Mouse (Mus musculus) midbrain, embryonic 10.5 days (tissue): ENCODE measurements around the gene Apoe. TPM values are rescaled to one million over a fixed set of nuclear protein-coding genes. Genes with fewer than 3 reads are reported as not detected.
"Not testable (repeated sequence)": the region's sequence is repeated elsewhere in the genome, so short reads cannot be mapped to it uniquely, and the experiment has no call there.

ENCODE experiments used
- DNase-seq: peaks from one replicate; pipeline ENCODE4 v3.0.0-alpha.2; 2017; ENCODE audit warnings: low spot score
- H3K27ac ChIP-seq: fragments of 300-500 bp; sonication (generic); replicated peaks from 2 replicates; pipeline ENCODE4 v1.5.1; 2016; ENCODE audit warnings: mild to moderate bottlenecking
- H3K27me3 ChIP-seq: fragments of 300-500 bp; sonication (generic); 2 replicates; pipeline ENCODE4 v1.6.1; 2016; ENCODE audit warnings: low read depth, mild to moderate bottlenecking; ENCODE audit not compliant: poor library complexity, severe bottlenecking
- H3K36me3 ChIP-seq: fragments of 300-500 bp; sonication (generic); 2 replicates; pipeline ENCODE4 v1.6.1; 2016; ENCODE audit warnings: mild to moderate bottlenecking, moderate library complexity
- H3K4me1 ChIP-seq: fragments of 300-500 bp; sonication (generic); 2 replicates; pipeline ENCODE4 v1.6.1; 2016
- H3K4me3 ChIP-seq: fragments of 300-500 bp; sonication (generic); 2 replicates; pipeline ENCODE4 v1.5.1; 2016; ENCODE audit warnings: mild to moderate bottlenecking, moderate library complexity
- H3K9me3 ChIP-seq: fragments of 300-500 bp; sonication (generic); replicated peaks from 2 replicates; pipeline ENCODE4 v1.6.1; 2016; ENCODE audit warnings: mild to moderate bottlenecking
- WGBS: fragments of 180-500 bp; shearing (Covaris S2); methylation state at CpG from one replicate; pipeline ENCODE4 v1.1.7; 2016; 5-methylcytosine and 5-hydroxymethylcytosine counted together
- polyA plus RNA-seq: library from polyadenylated mRNA; unstranded; fragments of >200 nt; fragmentation: Nextera tagmentation; extraction: Ambion mirVana; gene quantifications from 2 replicates; pipeline ENCODE4 v1.2.1, GENCODE M21; 2016

Gene Apoe
- polyA plus RNA-seq, 1 experiment from 2014 or later = 166 TPM

GRCm38 (mm10) chr7:19695881-19696280, 3.1 kb downstream of the Apoe start:
- no peak for DNase-seq
- peaks cover 54% of the 10 kb centered on the region for H3K4me1 ChIP-seq
- H3K4me3 ChIP-seq = no peak overlapping the region
- H3K9me3 ChIP-seq = peaks cover 10% of the 10 kb centered on the region
- no peak overlapping the region for H3K27ac ChIP-seq
- no peaks in the 10 kb centered on the region for H3K27me3 ChIP-seq
- peaks cover 14% of the 10 kb centered on the region for H3K36me3 ChIP-seq
- 79% methylated on average over 6 of the region's 6 CpGs for WGBS

GRCm38 (mm10) chr7:19695213-19695594, 3.8 kb downstream of the Apoe start:
- H3K27me3 ChIP-seq = no peaks in the 10 kb centered on the region
- peaks cover 14% of the 10 kb centered on the region for H3K36me3 ChIP-seq
- DNase-seq = no peak
- WGBS = 51% methylated on average over 8 of the region's 8 CpGs
- H3K4me1 ChIP-seq = peaks cover 48% of the 10 kb centered on the region
- H3K27ac ChIP-seq = no peak overlapping the region
- H3K4me3 ChIP-seq = no peak overlapping the region
- peaks cover 10% of the 10 kb centered on the region for H3K9me3 ChIP-seq

- Histone ChIP-seq H3K36me3 (peaks cover 14% of the 10 kb centered on the region), H3K27me3 (no peaks in the 10 kb centered on the region), H3K4me1 (peaks cover 43% of the 10 kb centered on the region), H3K4me3 (no peak overlapping the region), H3K27ac (no peak overlapping the region), H3K9me3 (peaks cover 10% of the 10 kb centered on the region)
- DNase-seq = no peak
- WGBS = 84% methylated on average over 10 of the region's 10 CpGs
These were observed 4.4 kb downstream of the Apoe start for GRCm38 (mm10) chr7:19694336-19695212.

- peak overlapping the region; percentile 76 for H3K27ac ChIP-seq
- 37% methylated on average over 10 of the region's 10 CpGs for WGBS
- DNase-seq = no peak
These were observed 5.6 kb downstream of the Apoe start for GRCm38 (mm10) chr7:19693421-19693820.

GRCm38 (mm10) chr7:19691873-19692865, 6.8 kb downstream of the Apoe start, which contains the start of gene Apoc1:
Apoc1 (minus strand) TSS chr7:19692660.
- Histone ChIP-seq H3K27me3 (no peaks in the 10 kb centered on the region), H3K4me1 (peaks cover 23% of the 10 kb centered on the region), H3K9me3 (peaks cover 10% of the 10 kb centered on the region), H3K27ac (peak within 1 kb of the TSS; percentile 76), H3K4me3 (no peak within 1 kb of the TSS), H3K36me3 (peaks cover 14% of the 10 kb centered on the region)
- 48% methylated on average over 27 of the region's 28 CpGs for WGBS
- DNase-seq = no peak

More at GRCm38 (mm10) chr7:19693421-19693820, 5.6 kb downstream of the Apoe start:
- Histone ChIP-seq H3K27me3 (no peaks in the 10 kb centered on the region), H3K36me3 (peaks cover 14% of the 10 kb centered on the region), H3K4me1 (peaks cover 31% of the 10 kb centered on the region), H3K4me3 (no peak overlapping the region), H3K9me3 (peaks cover 10% of the 10 kb centered on the region)

GRCm38 (mm10) chr7:19691434-19691833, 7.6 kb downstream of the Apoe start:
- H3K27me3 ChIP-seq = no peaks in the 10 kb centered on the region
- 81% methylated on average over 6 of the region's 6 CpGs for WGBS
- no peak overlapping the region for H3K27ac ChIP-seq
- no peak for DNase-seq
- H3K9me3 ChIP-seq = peaks cover 5% of the 10 kb centered on the region
- peaks cover 23% of the 10 kb centered on the region for H3K4me1 ChIP-seq
- H3K36me3 ChIP-seq = peaks cover 8% of the 10 kb centered on the region
- no peak overlapping the region for H3K4me3 ChIP-seq

GRCm38 (mm10) chr7:19690845-19691244, 8.1 kb downstream of the Apoe start:
- H3K27ac ChIP-seq = no peak overlapping the region
- H3K4me1 ChIP-seq = peaks cover 23% of the 10 kb centered on the region
- no peaks in the 10 kb centered on the region for H3K27me3 ChIP-seq
- H3K4me3 ChIP-seq = no peak overlapping the region
- peaks cover 2% of the 10 kb centered on the region for H3K36me3 ChIP-seq
- WGBS = 86% methylated on average over 4 of the region's 4 CpGs
- H3K9me3 ChIP-seq = 0 out of 2 replicates have a peak, but pooled peaks cover 3% of the 10 kb centered on the region
- no peak for DNase-seq

- 0 out of 2 replicates have a peak, but pooled peaks cover 3% of the 10 kb centered on the region for H3K9me3 ChIP-seq
- peaks cover 21% of the 10 kb centered on the region for H3K4me1 ChIP-seq
- H3K36me3 ChIP-seq = no peaks in the 10 kb centered on the region
- H3K27ac ChIP-seq = no peak overlapping the region
- H3K4me3 ChIP-seq = no peak overlapping the region
- no peak for DNase-seq
- no peaks in the 10 kb centered on the region for H3K27me3 ChIP-seq
- 93% methylated on average over 2 of the region's 2 CpGs for WGBS
These were observed 10.4 kb downstream of the Apoe start for GRCm38 (mm10) chr7:19688611-19689010.

- 0 out of 2 replicates have a peak, but pooled peaks cover 3% of the 10 kb centered on the region for H3K9me3 ChIP-seq
- H3K27me3 ChIP-seq = no peaks in the 10 kb centered on the region
- 90% methylated on average over 10 of the region's 10 CpGs for WGBS
- H3K36me3 ChIP-seq = no peaks in the 10 kb centered on the region
- no peak for DNase-seq
- no peak overlapping the region for H3K27ac ChIP-seq
- H3K4me1 ChIP-seq = peaks cover 16% of the 10 kb centered on the region
- H3K4me3 ChIP-seq = no peak overlapping the region
These were observed 10.9 kb downstream of the Apoe start for GRCm38 (mm10) chr7:19688101-19688500.

- not testable (repeated sequence) for H3K9me3 ChIP-seq, H3K4me1 ChIP-seq, H3K36me3 ChIP-seq, H3K27me3 ChIP-seq, H3K4me3 ChIP-seq, H3K27ac ChIP-seq, DNase-seq
- 85% methylated on average over 8 of the region's 8 CpGs for WGBS
These were observed 11.9 kb downstream of the Apoe start for GRCm38 (mm10) chr7:19686927-19687583.

GRCm38 (mm10) chr7:19686521-19686920, 12.5 kb downstream of the Apoe start:
- WGBS = 91% methylated on average over 6 of the region's 6 CpGs
- H3K27ac ChIP-seq = no peak overlapping the region
- no peaks in the 10 kb centered on the region for H3K27me3 ChIP-seq
- no peaks in the 10 kb centered on the region for H3K36me3 ChIP-seq
- H3K9me3 ChIP-seq = 0 out of 2 replicates have a peak, but pooled peaks cover 3% of the 10 kb centered on the region
- H3K4me3 ChIP-seq = no peak overlapping the region
- no peak for DNase-seq
- H3K4me1 ChIP-seq = peaks cover under 1% of the 10 kb centered on the region; the same call in 1 of the 2 replicates

GRCm38 (mm10) chr7:19685374-19685773, 13.6 kb downstream of the Apoe start:
- WGBS = 68% methylated on average over 4 of the region's 4 CpGs
- DNase-seq = no peak

More at GRCm38 (mm10) chr7:19685374-19685773, 13.6 kb downstream of the Apoe start:
- Histone ChIP-seq H3K27ac (no peak overlapping the region), H3K4me3 (no peak overlapping the region), H3K4me1 (no peaks in the 10 kb centered on the region), H3K36me3 (no peaks in the 10 kb centered on the region), H3K27me3 (no peaks in the 10 kb centered on the region), H3K9me3 (no peaks in the 10 kb centered on the region)
